Mouse (Mus musculus): Measurements from ENCODE around the gene Iffo2.

GRCm38 (mm10) chr4:139536706-139537105, 6.4 kb downstream of the Iffo2 start:
- no peak for TF ChIP-seq CTCF (IDR thresholded peaks at IDR 0.05)
- no peak for TF ChIP-seq EP300 (IDR thresholded peaks at IDR 0.05)
